Mouse (Mus musculus): Measurements from ENCODE around the gene Hsf2bp.

DNA sequence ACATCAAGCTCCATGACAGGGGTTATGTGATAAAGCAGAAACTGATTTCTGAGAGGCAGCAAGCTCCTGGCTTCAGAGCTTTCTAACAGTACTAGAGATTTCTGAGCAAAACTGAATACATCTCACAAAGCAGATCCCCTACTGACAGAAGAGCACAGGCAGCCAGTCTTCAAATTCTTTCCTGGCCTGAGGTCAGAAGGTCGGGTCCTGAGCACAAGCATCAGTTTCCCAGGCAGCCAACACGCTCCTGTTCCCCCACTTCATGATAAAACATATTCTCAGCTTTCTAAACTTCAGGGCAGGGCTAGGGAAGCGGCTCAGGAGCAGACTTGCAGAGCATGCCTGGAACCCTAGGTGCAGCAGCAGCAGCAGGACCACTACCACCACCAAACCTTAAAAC, 52.7 kb downstream of the Hsf2bp start:
- TF ChIP-seq CTCF (IDR thresholded peaks at IDR 0.05; ENCODE audit: low read depth) = no peak
- TF ChIP-seq EP300 (optimal IDR thresholded peaks at IDR 0.05) = no peak

Measured in stomach, postnatal 0 days (tissue).